Comparison of ENCODE assay signal across 29 mouse cellular contexts in genomic region chr12:104688870-104689269, GRCm38 (mm10).
DNase-seq lines count a peak whose midpoint lies in the region; ATAC-seq lines count a peak whose summit lies in the region.
"Had no signal": no experiment of that assay in that cellular context is flagged by ENCODE, and none has a peak within 500 bp of the region (broad histone marks: within the 10 kb centered on the region; RNA-seq: fewer than 3 reads in every experiment).

No protein-coding gene starts in this region.

- H3K36me3 ChIP-seq in liver, embryonic 11.5 days (ENCODE audit: control insufficient read depth, insufficient read depth, low read length) = peaks cover 18% of the 10 kb centered on the region; the same call in 1 of the 2 replicates
- H3K36me3 ChIP-seq in neural tube, embryonic 11.5 days (ENCODE audit: control insufficient read depth, insufficient read depth, low read length) = peaks cover 3% of the 10 kb centered on the region; the same call in 1 of the 2 replicates
- peaks cover 56% of the 10 kb centered on the region for H3K36me3 ChIP-seq in midbrain, embryonic 13.5 days

- no peaks in the 10 kb centered on the region for H3K4me1 ChIP-seq in liver, embryonic 11.5 days (replicated peaks; ENCODE audit: control insufficient read depth, insufficient read depth, low read length)
- H3K4me1 ChIP-seq in neural tube, embryonic 11.5 days (ENCODE audit: control insufficient read depth, insufficient read depth, low read length) = no peaks in the 10 kb centered on the region
- H3K4me1 ChIP-seq in midbrain, embryonic 13.5 days (replicated peaks) = peaks cover 13% of the 10 kb centered on the region

- 86% methylated on average over 11 of the region's 11 CpGs for WGBS in liver, embryonic 11.5 days
- WGBS in neural tube, embryonic 11.5 days = 92% methylated on average over 11 of the region's 11 CpGs
- WGBS in midbrain, embryonic 13.5 days = 88% methylated on average over 10 of the region's 11 CpGs

- no peak for DNase-seq in liver, embryonic 11.5 days (ENCODE audit: low spot score)
- no peak for DNase-seq in liver
- no peak for DNase-seq in neural tube, embryonic 11.5 days (ENCODE audit: low spot score)
- DNase-seq in neural tube, embryonic 10.5 days (ENCODE audit: extremely low spot score, low spot score) = no peak
- DNase-seq: adrenal gland, postnatal 25 days; B cell, adult 2 months; cerebellum, adult 11-12 months; cerebellum, adult 8-10 months; cerebellum, postnatal 10 days; cerebellum, postnatal 36 days; embryo, embryonic 11 days; gastrocnemius, postnatal 25 days; heart, adult 2 months; heart, postnatal 14 days; heart, postnatal 4 days had no signal

- no peak overlapping the region for H3K9ac ChIP-seq in liver, embryonic 11.5 days (ENCODE audit: low read depth, low read length)
- H3K9ac ChIP-seq in neural tube, embryonic 11.5 days (ENCODE audit: low read length) = 0 out of 2 replicates have a peak overlapping the region, but pooled peaks have one; percentile 4
- no peak overlapping the region for H3K9ac ChIP-seq in midbrain, embryonic 13.5 days (replicated peaks)
- H3K9ac ChIP-seq: embryonic facial prominence, embryonic 13.5 days; forebrain, embryonic 12.5 days; forebrain, embryonic 15.5 days; heart, embryonic 13.5 days; hindbrain, embryonic 14.5 days had no signal

- H3K4me3 ChIP-seq in liver, embryonic 11.5 days (ENCODE audit: low read depth, low read length) = no peak overlapping the region
- no peak overlapping the region for H3K4me3 ChIP-seq in neural tube, embryonic 11.5 days (ENCODE audit: low read depth, low read length)
- H3K4me3 ChIP-seq in midbrain, embryonic 13.5 days (replicated peaks) = no peak overlapping the region
- H3K4me3 ChIP-seq: embryonic facial prominence, embryonic 10.5 days; embryonic facial prominence, embryonic 13.5 days; erythroblast, embryonic 14.5 days; forebrain, embryonic 12.5 days; forebrain, embryonic 15.5 days; heart, adult 2 months; heart, embryonic 10.5 days; heart, embryonic 13.5 days had no signal

- 0 out of 2 replicates have a peak, but pooled peaks have one; percentile 13 for ATAC-seq in liver, embryonic 11.5 days (replicated peaks; ENCODE audit: low FRiP score)
- peak; percentile 53; the same call in 1 of the 2 replicates for ATAC-seq in neural tube, embryonic 11.5 days (ENCODE audit: insufficient read depth, low FRiP score, low TSS enrichment)
- ATAC-seq in granulocyte monocyte progenitor cell, adult 5-6 weeks (replicated peaks; ENCODE audit: poor library complexity, severe bottlenecking) = peak; percentile 41
- ATAC-seq in megakaryocyte progenitor cell, adult 5-6 weeks (replicated peaks; ENCODE audit: poor library complexity) = peak; percentile 53
- ATAC-seq in midbrain, embryonic 13.5 days = no peak
- ATAC-seq: forebrain, embryonic 15.5 days; Patski had no signal

- H3K27ac ChIP-seq in liver, embryonic 11.5 days (ENCODE audit: low read depth, low read length) = no peak overlapping the region
- H3K27ac ChIP-seq in neural tube, embryonic 11.5 days (ENCODE audit: low read depth, low read length) = no peak overlapping the region
- H3K27ac ChIP-seq in midbrain, embryonic 13.5 days = no peak overlapping the region
- H3K27ac ChIP-seq: embryonic facial prominence, embryonic 10.5 days; embryonic facial prominence, embryonic 13.5 days; forebrain, embryonic 12.5 days; forebrain, embryonic 15.5 days; heart, adult 2 months; heart, embryonic 10.5 days; heart, embryonic 13.5 days; hindbrain, embryonic 14.5 days had no signal

- H3K9me3 ChIP-seq in liver, embryonic 11.5 days (ENCODE audit: control insufficient read depth, low read length) = no peaks in the 10 kb centered on the region
- H3K9me3 ChIP-seq in neural tube, embryonic 11.5 days (ENCODE audit: control insufficient read depth, low read length) = no peaks in the 10 kb centered on the region
- H3K9me3 ChIP-seq in midbrain, embryonic 13.5 days = no peaks in the 10 kb centered on the region
- H3K9me3 ChIP-seq: embryonic facial prominence, embryonic 10.5 days; embryonic facial prominence, embryonic 13.5 days; forebrain, embryonic 15.5 days; G1E; heart, embryonic 10.5 days; heart, embryonic 13.5 days had no signal

- no peak overlapping the region for H3K4me2 ChIP-seq in liver, embryonic 11.5 days
- no peak overlapping the region for H3K4me2 ChIP-seq in neural tube, embryonic 11.5 days (ENCODE audit: low read depth)
- H3K4me2 ChIP-seq in midbrain, embryonic 13.5 days (replicated peaks) = no peak overlapping the region
- H3K4me2 ChIP-seq: embryonic facial prominence, embryonic 13.5 days; forebrain, embryonic 12.5 days; forebrain, embryonic 15.5 days; heart, embryonic 13.5 days; hindbrain, embryonic 14.5 days had no signal

- no peaks in the 10 kb centered on the region for H3K27me3 ChIP-seq in liver, embryonic 11.5 days (replicated peaks; ENCODE audit: control insufficient read depth, insufficient read depth, low read length)
- no peaks in the 10 kb centered on the region for H3K27me3 ChIP-seq in neural tube, embryonic 11.5 days (ENCODE audit: control insufficient read depth, insufficient read depth, low read length)
- no peaks in the 10 kb centered on the region for H3K27me3 ChIP-seq in midbrain, embryonic 13.5 days
- H3K27me3 ChIP-seq: CH12.LX; embryonic facial prominence, embryonic 13.5 days; forebrain, embryonic 12.5 days; forebrain, embryonic 15.5 days; heart, embryonic 13.5 days; Patski had no signal
